Mouse (Mus musculus) monocyte, adult 5-6 weeks (primary cell): Measurements from ENCODE around the gene Gm44805. TPM values are rescaled to one million over a fixed set of nuclear protein-coding genes. Genes with fewer than 3 reads are reported as not detected.

Source experiments
- ATAC-seq: fragments of 153-309, 156-312 bp; replicated peaks from 2 replicates; pipeline ENCODE4 v1.8.0; 2017; ENCODE audit warnings: mild to moderate bottlenecking; ENCODE audit not compliant: low TSS enrichment, insufficient number of reproducible peaks, severe bottlenecking, poor library complexity, low FRiP score
- total RNA-seq: library from RNA; stranded (forward); fragments of 200-1000, 200-491, 200-594 nt; gene quantifications from 3 replicates; pipeline ENCODE4 v1.2.3, GENCODE M21; 2017

The Gm44805 gene
- total RNA-seq, 1 experiment from 2014 or later: not detected

- ATAC-seq: no peak
These were observed 30.0 kb downstream of the Gm44805 start for GRCm38 (mm10) chr7:19651063-19651786.

GRCm38 (mm10) chr7:19641223-19641622, 40.0 kb downstream of the Gm44805 start:
- no peak for ATAC-seq

GRCm38 (mm10) chr7:19635074-19635827, 46.0 kb downstream of the Gm44805 start:
- no peak for ATAC-seq

- no peak for ATAC-seq
These were observed 46.6 kb downstream of the Gm44805 start for GRCm38 (mm10) chr7:19634591-19634990.

- ATAC-seq: no peak
These were observed 47.4 kb downstream of the Gm44805 start for GRCm38 (mm10) chr7:19633855-19634254.

- ATAC-seq: no peak
These were observed 48.0 kb downstream of the Gm44805 start for GRCm38 (mm10) chr7:19633197-19633596.

GRCm38 (mm10) chr7:19632720-19633119, 48.5 kb downstream of the Gm44805 start:
- ATAC-seq: no peak

GRCm38 (mm10) chr7:19632275-19632674, 48.9 kb downstream of the Gm44805 start:
- ATAC-seq: no peak

- ATAC-seq: peak; percentile 13; the same call in 1 of the 2 replicates
These were observed 51.9 kb downstream of the Gm44805 start, which contains the start of gene Relb for GRCm38 (mm10) chr7:19629361-19629734. Relb (minus strand) TSS chr7:19629438.

- ATAC-seq: peak; percentile 86
These were observed 52.5 kb downstream of the Gm44805 start for GRCm38 (mm10) chr7:19628536-19629360.

- no peak for ATAC-seq
These were observed 53.1 kb downstream of the Gm44805 start for GRCm38 (mm10) chr7:19628192-19628535.

- ATAC-seq: no peak
These were observed 53.5 kb downstream of the Gm44805 start for GRCm38 (mm10) chr7:19627721-19628120.

- no peak for ATAC-seq
These were observed 57.8 kb downstream of the Gm44805 start for GRCm38 (mm10) chr7:19623433-19623832.

GRCm38 (mm10) chr7:19622241-19622640, 59.0 kb downstream of the Gm44805 start:
- ATAC-seq: no peak

Other genes with a start within 250 kb of the Gm44805 start
- gene Mark4, start 222.6 kb downstream of the Gm44805 start, total RNA-seq: 9.0 to 21.1 TPM (median 9.6 TPM) in 3 replicates
- 0.11 to 1.4 TPM (median 0.49 TPM) in 3 replicates for gene Exoc3l2, start 218.1 kb downstream of the Gm44805 start, total RNA-seq
- gene Bloc1s3, start 173.1 kb downstream of the Gm44805 start, total RNA-seq: 3.5 to 4.4 TPM (median 4.0 TPM) in 3 replicates
- gene Trappc6a, start 173.0 kb downstream of the Gm44805 start, total RNA-seq: 19.9 to 35.2 TPM (median 23.4 TPM) in 3 replicates
- not detected in 3 replicates for gene Nkpd1, start 163.6 kb downstream of the Gm44805 start, total RNA-seq
- 8.9 to 26.0 TPM (median 18.8 TPM) in 3 replicates for gene Ppp1r37, start 118.3 kb downstream of the Gm44805 start, total RNA-seq
- 4.2 to 8.9 TPM (median 5.1 TPM) in 3 replicates for gene Zfp296, start 104.1 kb downstream of the Gm44805 start, total RNA-seq
- 52.9 to 68.5 TPM (median 62.3 TPM) in 3 replicates for gene Gemin7, start 103.8 kb downstream of the Gm44805 start, total RNA-seq
- gene Clasrp, start 76.9 kb downstream of the Gm44805 start, total RNA-seq: 43.4 to 59.5 TPM (median 53.5 TPM) in 3 replicates
- 26.3 to 29.9 TPM (median 27.3 TPM) in 3 replicates for gene Relb, start 52.0 kb downstream of the Gm44805 start, total RNA-seq
- gene Clptm1, start 16.4 kb downstream of the Gm44805 start, total RNA-seq: 42.6 to 53.9 TPM (median 51.1 TPM) in 3 replicates
- gene Apoc2, start 3.5 kb downstream of the Gm44805 start, total RNA-seq: 221 to 583 TPM (median 515 TPM) in 3 replicates
- gene Apoc4, start 56 bp upstream of the Gm44805 start, total RNA-seq: 0.48 TPM in 1 of 3 replicates, not detected in the others
- 10.9 to 16.5 TPM (median 12.4 TPM) in 3 replicates for gene Apoc1, start 11.2 kb upstream of the Gm44805 start, total RNA-seq
- 4,026 to 6,646 TPM (median 6,582 TPM) in 3 replicates for gene Apoe, start 17.8 kb upstream of the Gm44805 start, total RNA-seq
- gene Tomm40, start 34.0 kb upstream of the Gm44805 start, total RNA-seq: 19.6 to 24.2 TPM (median 23.8 TPM) in 3 replicates
- not detected in 3 replicates for gene Nectin2, start 69.1 kb upstream of the Gm44805 start, total RNA-seq
- not detected in 3 replicates for gene Bcam, start 89.6 kb upstream of the Gm44805 start, total RNA-seq
- not detected in 3 replicates for gene Cblc, start 115.4 kb upstream of the Gm44805 start, total RNA-seq
- 13.7 to 16.6 TPM (median 13.9 TPM) in 3 replicates for gene Bcl3, start 141.3 kb upstream of the Gm44805 start, total RNA-seq
- gene Gm19345, start 170.6 kb upstream of the Gm44805 start, total RNA-seq: not detected in 3 replicates
- gene Ceacam16, start 179.9 kb upstream of the Gm44805 start, total RNA-seq: 0.39 TPM in 1 of 3 replicates, not detected in the others
- gene Ceacam19, start 206.5 kb upstream of the Gm44805 start, total RNA-seq: 0.38 to 1.2 TPM (median 0.75 TPM) in 3 replicates
- gene Pvr, start 239.7 kb upstream of the Gm44805 start, total RNA-seq: 8.2 to 13.6 TPM (median 12.2 TPM) in 3 replicates